Mouse (Mus musculus) layer of hippocampus, adult 2 months (tissue): ENCODE results near the gene Rnaseh2c. TPM values are rescaled to one million over a fixed set of nuclear protein-coding genes. Genes with fewer than 3 reads are reported as not detected.

Experiments used
- DNase-seq, 2 experiments: peaks; one replicate each; pipeline ENCODE4 v3.0.0; 2022; ENCODE audit warnings: low spot score in 2 of 2
- H3K27ac ChIP-seq: fragments of 200-600 bp; 2 replicates; pipeline ENCODE4 v1.8.1; 2022
- H3K4me3 ChIP-seq: fragments of 200-600 bp; 2 replicates; pipeline ENCODE4 v1.8.1; 2022; ENCODE audit warnings: mild to moderate bottlenecking
- CTCF ChIP-seq: fragments of 200-600 bp; conservative IDR thresholded peaks from 2 replicates; pipeline ENCODE4 v1.8.1; 2022; ENCODE audit warnings: antibody characterized with exemption, mild to moderate bottlenecking, moderate library complexity
- total RNA-seq, 2 experiments: library from RNA; stranded (reverse); gene quantifications; 2 replicates each; pipeline ENCODE4 v1.2.3; 2021

Gene Rnaseh2c
- total RNA-seq, 2 experiments from 2014 or later: 80.0 to 88.2 TPM

DNA sequence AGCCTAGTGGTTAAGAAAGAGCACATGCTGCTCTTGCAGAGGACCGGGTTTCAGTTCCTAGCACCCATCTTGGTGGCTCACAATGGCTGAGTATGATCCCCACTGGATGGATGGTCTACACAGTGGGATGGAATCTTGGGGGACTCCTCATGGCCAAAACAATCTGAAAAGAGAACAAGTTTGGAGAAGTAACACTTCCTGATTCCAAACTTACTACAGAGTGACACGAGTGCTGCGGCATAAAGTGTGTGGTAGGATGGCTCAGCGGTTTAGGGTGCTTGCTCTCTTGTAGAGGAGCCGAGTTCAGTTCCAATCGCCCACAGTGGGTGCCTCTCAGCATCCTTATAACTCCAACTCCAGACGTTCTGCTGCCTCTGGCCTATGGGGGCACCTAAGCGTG is 23.6 kb downstream of the Rnaseh2c start:
- Histone ChIP-seq H3K27ac (no peak overlapping the region), H3K4me3 (no peak overlapping the region)
- no peak for DNase-seq
- TF ChIP-seq CTCF: no peak

DNA sequence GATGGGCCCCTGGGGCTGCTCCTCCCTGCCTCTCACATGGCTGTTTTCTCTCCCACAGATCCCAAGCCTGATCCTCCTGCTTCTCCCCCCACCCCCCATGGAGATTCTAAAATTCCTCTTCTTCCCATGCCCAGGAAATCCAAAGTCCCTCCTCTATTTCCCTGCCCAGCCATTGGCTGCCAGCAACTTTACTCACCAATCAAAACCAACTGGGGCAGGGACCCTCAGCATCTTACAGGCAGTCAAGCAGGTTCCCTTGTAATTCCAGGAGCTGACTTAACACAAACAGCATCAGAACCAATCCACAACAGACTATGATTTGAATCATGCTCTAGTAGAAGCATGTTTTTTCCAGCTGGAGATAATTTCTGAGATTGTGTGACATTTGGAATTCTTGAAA is 28.2 kb downstream of the Rnaseh2c start:
- no peak for DNase-seq
- Histone ChIP-seq H3K4me3 (no peak overlapping the region), H3K27ac (no peak overlapping the region)
- no peak for TF ChIP-seq CTCF

DNA sequence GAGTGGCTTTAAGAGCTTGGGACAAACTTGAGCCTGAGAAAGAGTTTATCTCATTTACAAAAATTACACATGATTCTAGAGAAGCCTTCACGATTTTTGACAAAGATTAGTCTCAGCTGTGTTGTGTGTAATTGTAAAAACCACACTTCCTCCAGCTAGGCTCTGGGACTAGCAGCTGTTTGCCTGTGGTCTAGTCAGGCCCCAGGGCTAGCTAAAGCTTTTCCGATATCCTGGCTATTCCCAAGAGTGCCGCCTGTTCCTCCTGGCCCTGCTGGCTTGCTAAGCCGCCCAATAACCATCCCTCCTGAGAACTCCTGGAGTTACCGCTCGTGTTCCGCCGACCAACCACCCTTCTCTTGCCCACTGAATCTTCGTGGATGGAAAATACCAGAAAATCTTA is 30.4 kb downstream of the Rnaseh2c start:
- DNase-seq: no peak
- no peak for TF ChIP-seq CTCF
- Histone ChIP-seq H3K4me3 (no peak overlapping the region), H3K27ac (no peak overlapping the region)

DNA sequence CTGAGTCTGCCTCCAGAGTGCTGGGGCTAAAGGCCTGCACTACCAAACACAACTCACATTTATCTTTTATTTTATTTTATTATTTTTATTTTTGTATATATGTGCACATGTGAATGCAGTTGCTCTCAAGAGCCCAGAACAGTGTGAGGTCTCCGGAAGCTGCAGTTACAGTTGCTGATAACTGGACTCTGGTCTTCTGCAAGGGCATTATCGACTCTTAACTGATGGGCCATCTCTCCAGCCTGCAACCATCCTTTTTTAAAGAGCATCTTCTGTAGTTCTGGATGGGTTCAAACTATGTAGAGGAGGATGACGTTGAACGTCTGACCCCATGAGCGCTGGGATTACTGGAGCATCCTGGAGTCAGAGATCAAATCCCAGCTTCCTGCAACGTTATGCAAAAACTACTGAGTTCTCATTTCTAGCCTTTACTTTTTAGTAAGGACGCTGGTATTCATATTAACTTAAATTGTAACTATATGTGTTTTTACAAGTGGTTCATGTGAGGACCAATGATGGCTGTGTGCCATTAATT is 34.4 kb downstream of the Rnaseh2c start:
- Histone ChIP-seq H3K4me3 (no peak overlapping the region), H3K27ac (peak overlapping the region; percentile 97)
- TF ChIP-seq CTCF: no peak
- DNase-seq: no peak

DNA sequence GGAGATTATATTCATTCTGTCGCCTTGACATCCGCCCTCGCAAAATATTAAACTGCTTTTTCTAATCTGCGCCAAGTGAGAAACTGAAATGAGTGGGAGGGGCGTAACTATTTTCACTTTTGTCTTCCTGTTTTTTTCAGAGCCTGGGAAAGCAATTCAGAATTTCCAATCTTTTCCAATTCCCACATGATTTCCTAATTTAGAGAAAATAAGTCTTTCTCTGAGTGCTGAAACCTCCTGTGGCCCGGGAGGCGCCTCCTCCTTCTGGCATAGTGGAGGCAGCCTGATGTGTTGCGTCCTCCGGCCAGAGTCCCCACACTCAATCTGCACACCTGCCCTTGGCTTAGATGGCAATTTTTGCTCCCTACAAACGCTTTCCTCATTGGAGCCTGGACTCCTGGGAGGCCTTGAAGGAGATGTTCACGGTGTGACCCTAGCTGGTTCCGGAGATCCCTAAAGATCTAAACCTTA is 34.9 kb downstream of the Rnaseh2c start:
- Histone ChIP-seq H3K27ac (peak overlapping the region; percentile 97), H3K4me3 (peak overlapping the region; percentile 98)
- peak in 1 of 2 experiments; percentile 50 for DNase-seq
- TF ChIP-seq CTCF: no peak

DNA sequence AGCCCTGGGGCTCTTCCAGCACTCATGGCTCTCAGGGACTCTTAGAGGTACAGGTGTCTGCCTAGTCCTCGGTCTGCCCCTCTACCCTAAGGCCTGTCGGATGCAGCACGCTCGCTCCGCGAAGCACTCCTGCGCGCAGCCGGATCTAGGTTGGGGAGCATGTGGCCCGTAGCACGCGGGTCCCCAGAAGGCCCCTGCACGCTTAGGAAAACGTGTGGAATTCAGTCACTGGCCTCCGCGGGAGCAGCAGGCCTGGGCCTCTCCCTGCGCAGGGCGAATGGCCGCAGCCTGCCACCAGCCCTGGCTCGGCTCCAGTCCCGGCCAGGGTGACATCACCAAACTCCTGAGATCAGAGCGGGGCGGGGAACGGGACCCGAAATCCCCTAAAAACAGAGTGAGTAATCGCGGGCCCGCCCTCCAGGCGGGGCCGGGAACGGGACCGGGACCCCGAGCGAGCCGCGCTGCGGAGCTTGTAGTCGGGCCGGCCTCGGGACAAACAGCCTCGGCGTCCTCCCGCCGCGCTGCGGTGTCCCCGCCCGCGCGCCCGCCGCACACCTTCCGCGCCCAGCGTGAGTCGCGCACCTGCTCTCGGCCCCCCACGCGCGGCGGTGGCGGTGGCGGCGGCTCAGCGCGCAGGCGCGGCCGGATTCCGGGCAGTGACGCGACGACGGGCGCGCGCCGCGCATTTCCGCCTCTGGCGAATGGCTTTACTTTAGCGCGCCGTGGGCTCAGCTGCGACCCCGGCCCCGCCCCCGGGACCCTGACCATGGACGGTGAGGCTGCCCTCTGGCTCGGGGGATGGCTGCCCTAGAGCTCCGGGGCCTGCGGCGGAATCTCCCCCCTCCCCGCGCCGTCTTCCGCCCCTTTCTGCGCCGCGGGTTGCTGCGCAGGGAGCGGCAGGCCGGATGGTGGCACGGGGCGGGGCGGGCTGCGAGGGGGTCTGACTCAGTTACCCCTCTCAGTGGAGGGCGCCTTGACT is 35.7 kb downstream of the Rnaseh2c start, which contains the start of gene Rela:
Rela (plus strand) TSS at position 415 of the 979 bp plus-strand sequence.
- peak; percentile 80 to 88 for DNase-seq
- no peak for TF ChIP-seq CTCF
- peak within 1 kb of the TSS; percentile 97 for H3K27ac ChIP-seq
- peak within 1 kb of the TSS; percentile 98 for H3K4me3 ChIP-seq

DNA sequence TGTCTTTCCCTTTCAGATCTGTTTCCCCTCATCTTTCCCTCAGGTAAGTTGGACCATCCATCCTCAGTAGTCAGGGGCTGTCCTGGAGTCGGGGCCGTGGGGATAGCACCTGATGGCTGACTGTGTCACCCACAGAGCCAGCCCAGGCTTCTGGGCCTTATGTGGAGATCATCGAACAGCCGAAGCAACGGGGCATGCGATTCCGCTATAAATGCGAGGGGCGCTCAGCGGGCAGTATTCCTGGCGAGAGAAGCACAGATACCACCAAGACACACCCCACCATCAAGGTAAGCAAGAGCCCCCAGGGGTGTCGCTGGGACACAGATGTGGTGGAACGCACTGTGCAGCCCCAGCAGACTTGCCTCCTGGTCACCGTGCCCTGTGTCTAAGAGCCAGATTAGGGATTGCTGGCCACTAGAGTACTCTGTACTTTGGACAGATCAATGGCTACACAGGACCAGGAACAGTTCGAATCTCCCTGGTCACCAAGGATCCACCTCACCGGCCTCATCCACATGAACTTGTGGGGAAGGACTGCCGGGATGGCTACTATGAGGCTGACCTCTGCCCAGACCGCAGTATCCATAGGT is 36.8 kb downstream of the Rnaseh2c start:
- TF ChIP-seq CTCF: no peak
- Histone ChIP-seq H3K27ac (peak overlapping the region; percentile 97), H3K4me3 (peak overlapping the region; percentile 98)
- DNase-seq: no peak

DNA sequence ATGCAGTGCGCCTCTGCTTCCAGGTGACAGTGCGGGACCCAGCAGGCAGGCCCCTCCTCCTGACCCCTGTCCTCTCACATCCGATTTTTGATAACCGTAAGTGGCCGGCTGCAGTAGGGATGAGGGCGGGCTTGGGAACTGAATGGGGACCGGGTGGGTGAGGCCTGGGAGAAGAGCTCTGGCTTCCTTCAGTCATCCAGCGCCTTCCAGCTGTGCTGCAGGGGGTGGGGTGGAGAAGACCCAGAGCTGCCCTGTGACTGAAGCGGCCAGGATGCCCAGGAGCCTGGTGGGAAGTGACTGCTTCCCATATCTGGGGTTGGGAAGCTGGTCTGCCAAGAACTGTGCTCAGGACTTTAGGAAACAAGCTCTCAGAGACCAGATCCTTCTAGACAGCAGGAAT is 38.7 kb downstream of the Rnaseh2c start:
- no peak overlapping the region for H3K4me3 ChIP-seq
- DNase-seq: no peak
- TF ChIP-seq CTCF: no peak
- no peak overlapping the region for H3K27ac ChIP-seq

DNA sequence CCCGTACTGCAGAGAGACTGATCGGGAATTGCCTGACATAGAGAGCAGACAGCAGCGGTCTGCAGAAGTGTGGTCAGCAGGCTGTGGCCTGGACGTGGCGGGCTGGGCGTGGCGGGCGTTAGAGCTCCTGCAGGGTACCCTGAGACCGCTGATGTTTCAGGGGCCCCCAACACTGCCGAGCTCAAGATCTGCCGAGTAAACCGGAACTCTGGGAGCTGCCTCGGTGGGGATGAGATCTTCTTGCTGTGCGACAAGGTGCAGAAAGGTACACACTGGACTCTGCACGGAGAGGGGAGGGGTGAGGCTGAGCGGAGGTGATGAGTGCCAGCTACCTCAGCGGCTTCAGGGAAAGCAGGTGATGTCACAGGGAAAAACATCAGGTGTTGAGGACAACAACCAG is 39.3 kb downstream of the Rnaseh2c start:
- no peak for TF ChIP-seq CTCF
- H3K27ac ChIP-seq: no peak overlapping the region
- no peak overlapping the region for H3K4me3 ChIP-seq
- DNase-seq: no peak

DNA sequence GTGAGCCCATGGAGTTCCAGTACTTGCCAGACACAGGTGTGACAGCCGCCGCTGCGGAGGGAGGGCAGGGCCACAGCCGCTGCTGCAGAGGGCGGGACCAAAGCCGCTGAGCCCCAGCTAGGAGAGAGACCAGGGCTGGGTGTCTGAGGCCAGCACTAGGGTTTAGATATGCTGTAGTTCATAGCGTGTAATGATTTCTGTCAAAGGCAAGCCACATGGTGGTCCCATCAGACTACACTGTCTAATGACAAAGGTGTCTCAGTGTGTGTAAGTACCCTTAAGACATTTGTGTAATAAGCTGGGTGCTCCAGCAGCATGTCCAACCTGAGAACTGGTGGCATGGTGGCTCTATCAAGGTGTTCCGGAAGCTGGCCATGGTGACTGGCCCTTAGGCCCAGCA is 40.0 kb downstream of the Rnaseh2c start:
- H3K4me3 ChIP-seq: no peak overlapping the region
- H3K27ac ChIP-seq: no peak overlapping the region
- no peak for DNase-seq
- no peak for TF ChIP-seq CTCF

DNA sequence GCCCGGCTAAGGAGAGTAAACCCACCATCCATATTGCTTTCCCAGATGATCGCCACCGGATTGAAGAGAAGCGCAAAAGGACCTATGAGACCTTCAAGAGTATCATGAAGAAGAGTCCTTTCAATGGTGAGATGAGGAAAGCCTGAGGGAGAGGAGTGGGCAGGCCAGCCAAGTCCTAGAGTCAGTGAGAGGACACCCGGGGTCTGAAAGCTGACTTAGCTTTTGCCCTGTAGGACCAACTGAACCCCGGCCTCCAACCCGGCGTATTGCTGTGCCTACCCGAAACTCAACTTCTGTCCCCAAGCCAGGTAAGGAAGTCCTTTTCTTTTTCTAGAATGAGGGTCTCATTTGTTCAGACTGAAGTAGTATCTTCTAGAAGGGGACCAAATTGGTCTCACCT is 43.6 kb downstream of the Rnaseh2c start:
- no peak for TF ChIP-seq CTCF
- H3K27ac ChIP-seq: no peak overlapping the region
- H3K4me3 ChIP-seq: no peak overlapping the region
- DNase-seq: no peak

DNA sequence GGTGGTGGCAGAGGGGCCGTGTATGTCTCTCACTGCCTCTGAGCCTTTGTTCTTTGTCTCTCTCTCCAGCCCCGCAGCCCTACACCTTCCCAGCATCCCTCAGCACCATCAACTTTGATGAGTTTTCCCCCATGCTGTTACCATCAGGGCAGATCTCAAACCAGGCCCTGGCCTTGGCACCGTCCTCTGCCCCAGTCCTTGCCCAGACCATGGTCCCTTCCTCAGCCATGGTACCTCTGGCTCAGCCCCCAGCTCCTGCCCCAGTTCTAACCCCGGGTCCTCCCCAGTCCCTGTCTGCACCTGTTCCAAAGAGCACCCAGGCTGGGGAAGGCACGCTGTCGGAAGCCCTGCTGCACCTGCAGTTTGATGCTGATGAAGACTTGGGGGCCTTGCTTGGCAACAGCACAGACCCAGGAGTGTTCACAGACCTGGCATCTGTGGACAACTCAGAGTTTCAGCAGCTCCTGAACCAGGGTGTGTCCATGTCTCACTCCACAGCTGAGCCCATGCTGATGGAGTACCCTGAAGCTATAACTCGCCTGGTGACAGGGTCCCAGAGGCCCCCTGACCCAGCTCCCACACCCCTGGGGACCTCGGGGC is 45.2 kb downstream of the Rnaseh2c start:
- Histone ChIP-seq H3K4me3 (no peak overlapping the region), H3K27ac (no peak overlapping the region)
- no peak for TF ChIP-seq CTCF
- DNase-seq: no peak

DNA sequence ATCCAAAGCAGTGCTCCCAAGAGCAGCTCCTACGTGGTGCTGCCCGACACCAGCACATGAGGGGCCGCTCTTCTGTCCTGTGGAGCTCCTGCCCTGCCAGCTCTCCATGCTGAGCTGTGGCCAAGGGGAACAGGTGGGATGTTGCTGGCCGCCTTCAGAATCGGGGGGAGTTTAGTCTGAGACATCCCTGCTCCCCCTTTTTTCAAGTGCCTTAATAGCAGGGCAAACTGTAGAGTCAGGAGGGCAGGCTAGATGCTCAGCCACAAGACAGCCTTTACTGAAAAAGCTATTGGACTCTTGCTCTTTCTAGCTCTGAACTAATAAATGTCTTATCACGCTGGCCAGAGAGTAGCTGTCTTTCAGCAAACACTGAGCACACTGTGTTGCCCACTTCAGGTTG is 46.1 kb downstream of the Rnaseh2c start:
- no peak for DNase-seq
- H3K27ac ChIP-seq: peak overlapping the region; percentile 82
- H3K4me3 ChIP-seq: no peak overlapping the region
- TF ChIP-seq CTCF: no peak
